Mouse (Mus musculus) small intestine, adult 10 weeks (tissue): Measurements from ENCODE around the gene Prr22. TPM values are rescaled to one million over a fixed set of nuclear protein-coding genes. Genes with fewer than 3 reads are reported as not detected.

Source experiments
- polyA plus RNA-seq: library from polyadenylated mRNA; stranded (reverse); fragments of 350-450 nt; fragmentation: Illumina TruSeq; extraction: RNeasy Lipid Tissue Mini Kit (QIAGEN cat#74804); gene quantifications from one replicate; pipeline ENCODE4 v1.2.3, GENCODE M21; 2014; ENCODE audit warnings: low replicate concordance

Prr22 gene
- not detected for polyA plus RNA-seq

GRCm38 (mm10) chr17:56769950-56770349 lies at the start of gene Prr22:
TSS of gene Prr22 (plus strand) at chr17:56770250.

DNA sequence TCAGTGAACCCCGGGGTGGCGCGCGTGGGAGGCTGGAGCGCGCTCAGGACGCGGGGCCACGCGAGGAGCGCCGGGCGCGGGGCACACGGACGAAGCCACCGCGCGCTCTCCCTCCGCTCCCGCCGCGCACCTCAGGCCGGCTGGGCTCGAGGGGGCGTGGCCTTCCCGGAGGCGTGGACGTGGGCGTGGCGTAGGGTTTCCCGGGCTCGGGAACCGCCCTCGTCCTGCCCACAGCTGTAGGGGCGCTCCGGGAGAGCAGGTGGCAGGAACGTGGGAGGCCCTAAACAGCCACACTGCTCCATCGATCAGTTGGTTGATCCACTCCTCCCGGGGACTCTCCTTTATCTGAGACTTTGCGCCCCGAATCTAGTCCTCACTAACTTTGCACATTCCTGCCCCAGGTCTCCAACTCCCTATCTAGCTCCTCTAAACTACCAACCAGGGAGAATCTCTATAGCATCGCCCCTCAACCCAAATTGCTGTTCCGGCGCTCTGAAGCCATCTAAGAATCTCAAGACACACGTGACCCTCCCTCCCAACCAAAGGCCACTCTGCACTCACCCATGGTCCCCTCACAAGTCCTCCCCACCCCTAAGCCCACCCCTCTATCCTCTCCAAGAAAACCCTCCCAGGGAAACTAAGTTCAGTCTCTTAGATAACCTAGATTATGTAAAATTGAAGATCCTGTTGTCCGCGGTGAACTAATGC lies 12.5 kb upstream of the Prr22 start, which contains the start of gene Nrtn:
Gene Nrtn (minus strand): TSS at position 115 of the 708 bp plus-strand sequence.

DNA sequence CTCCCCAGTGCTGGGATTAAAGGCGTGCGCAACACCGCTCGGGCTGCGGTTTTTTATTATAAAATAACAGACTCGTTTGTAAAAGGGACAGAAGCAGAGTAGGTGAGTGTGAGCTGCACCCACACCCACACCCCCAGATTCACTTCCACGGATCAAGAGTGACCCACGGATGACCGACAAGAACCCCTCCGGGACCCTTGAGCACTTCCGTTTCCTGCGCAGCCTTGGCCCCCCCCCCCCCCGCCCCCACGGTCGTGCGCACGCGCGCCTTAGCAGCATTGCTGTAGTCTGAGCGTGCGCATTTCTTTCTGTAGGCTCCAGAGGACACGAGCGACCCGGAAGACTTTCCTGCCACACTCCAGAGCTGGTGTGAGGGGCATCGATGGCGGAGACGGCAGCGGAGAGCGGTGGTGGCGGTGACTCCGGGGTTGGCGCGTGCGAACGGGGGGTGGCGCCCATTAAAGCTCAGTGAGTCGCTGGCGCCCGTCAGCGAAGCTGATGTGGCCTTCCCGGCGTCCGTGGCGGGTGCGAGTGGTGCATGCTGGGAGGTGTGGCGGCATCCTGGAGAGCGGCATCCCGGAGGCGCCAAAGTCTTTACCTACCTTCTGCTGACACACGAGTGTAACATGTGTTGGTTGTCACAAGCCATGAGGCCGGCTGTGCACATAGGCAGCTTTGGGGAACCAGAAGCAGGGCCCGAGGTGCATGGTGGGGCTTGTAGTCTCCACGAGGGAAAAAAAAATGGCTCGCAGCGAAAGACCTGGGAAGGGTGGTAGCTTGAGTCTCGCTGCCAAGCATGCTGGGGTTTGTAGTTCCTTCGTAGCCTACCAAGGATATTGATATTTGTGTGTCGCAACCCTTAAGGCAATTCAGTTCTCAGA lies 5.3 kb upstream of the Prr22 start, which contains the start of gene Dus3l:
Gene Dus3l (plus strand): TSS at position 284 of the 881 bp plus-strand sequence.

Other genes with a start within 250 kb of the Prr22 start
- gene Gm20219, start 215.9 kb upstream of the Prr22 start, polyA plus RNA-seq: 0.45 TPM
- gene Safb2, start 185.7 kb upstream of the Prr22 start, polyA plus RNA-seq: 33.0 TPM
- gene Safb, start 185.4 kb upstream of the Prr22 start, polyA plus RNA-seq: 8.7 TPM
- 1.7 TPM for gene 2410015M20Rik, start 160.5 kb upstream of the Prr22 start, polyA plus RNA-seq
- gene Rpl36, start 156.8 kb upstream of the Prr22 start, polyA plus RNA-seq: not detected
- gene Lonp1, start 143.4 kb upstream of the Prr22 start, polyA plus RNA-seq: 1.2 TPM
- gene Catsperd, start 142.1 kb upstream of the Prr22 start, polyA plus RNA-seq: 0.26 TPM
- gene Ranbp3, start 97.0 kb upstream of the Prr22 start, polyA plus RNA-seq: 0.89 TPM
- gene Ndufa11, start 52.5 kb upstream of the Prr22 start, polyA plus RNA-seq: not detected
- 3.3 TPM for gene Vmac, start 52.2 kb upstream of the Prr22 start, polyA plus RNA-seq
- gene Nrtn, start 12.7 kb upstream of the Prr22 start, polyA plus RNA-seq: not detected
- gene Dus3l, start 5.5 kb upstream of the Prr22 start, polyA plus RNA-seq: 1.4 TPM
- gene Rfx2, start 60.8 kb downstream of the Prr22 start, polyA plus RNA-seq: 0.11 TPM
- not detected for gene Acsbg2, start 104.2 kb downstream of the Prr22 start, polyA plus RNA-seq
- not detected for gene 1700061G19Rik, start 105.2 kb downstream of the Prr22 start, polyA plus RNA-seq
- gene Mllt1, start 165.2 kb downstream of the Prr22 start, polyA plus RNA-seq: 0.52 TPM
- gene Acer1, start 211.9 kb downstream of the Prr22 start, polyA plus RNA-seq: 5.1 TPM
- gene Clpp, start 220.1 kb downstream of the Prr22 start, polyA plus RNA-seq: 0.63 TPM
- not detected for gene Alkbh7, start 227.1 kb downstream of the Prr22 start, polyA plus RNA-seq
- not detected for gene Pspn, start 229.8 kb downstream of the Prr22 start, polyA plus RNA-seq
- gene Gtf2f1, start 241.0 kb downstream of the Prr22 start, polyA plus RNA-seq: 1.6 TPM
- not detected for gene Gm17949, start 241.2 kb downstream of the Prr22 start, polyA plus RNA-seq